Mouse (Mus musculus) brain, embryonic 18.5 days (tissue): ENCODE results near the gene Sema7a.

Source experiments
- DNase-seq: peaks from one replicate; pipeline ENCODE4 v3.0.0-alpha.2; 2012; ENCODE audit warnings: low read depth, low spot score

The Sema7a gene

DNA sequence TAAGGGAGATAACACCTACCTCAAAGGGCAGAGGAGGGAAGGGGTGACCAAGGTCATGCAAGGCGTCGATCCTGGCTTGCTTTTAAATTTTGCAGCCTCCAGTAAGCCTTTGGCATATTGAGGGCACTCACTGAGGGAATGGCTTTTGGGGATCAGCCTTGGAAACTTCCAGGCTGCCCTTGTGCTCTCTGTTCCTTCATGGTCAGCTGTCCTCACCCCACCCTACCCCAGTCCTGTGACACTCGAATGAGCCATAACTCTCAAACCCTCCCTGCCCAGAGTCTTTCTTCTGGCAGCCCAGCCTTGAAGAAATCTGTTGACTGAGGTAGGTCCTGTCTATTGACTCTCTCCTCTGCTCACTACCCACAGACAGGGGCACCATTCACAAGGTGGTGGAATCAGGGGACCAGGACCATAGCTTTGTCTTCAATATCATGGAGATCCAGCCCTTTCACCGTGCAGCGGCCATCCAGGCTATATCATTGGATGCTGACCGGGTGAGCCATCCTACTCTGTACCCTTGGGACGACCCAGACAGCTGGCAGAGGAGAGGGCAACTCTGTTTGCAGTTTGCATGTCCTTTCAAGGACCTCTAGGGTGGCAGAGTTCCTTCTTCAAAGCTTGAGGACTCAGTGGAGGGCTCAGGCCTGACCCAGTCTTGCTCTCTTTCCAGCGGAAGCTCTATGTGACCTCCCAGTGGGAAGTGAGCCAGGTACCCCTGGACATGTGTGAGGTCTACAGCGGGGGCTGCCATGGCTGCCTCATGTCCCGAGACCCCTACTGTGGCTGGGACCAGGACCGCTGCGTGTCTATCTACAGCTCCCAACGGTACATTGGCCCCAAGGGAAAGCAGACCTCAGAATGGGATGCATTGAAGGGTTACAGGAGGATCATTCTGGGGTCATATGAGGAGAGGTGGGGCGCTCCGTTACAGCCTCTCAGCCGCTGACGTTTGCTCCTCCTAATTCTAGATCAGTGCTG lies 20.3 kb downstream of the Sema7a start:
- DNase-seq = no peak

DNA sequence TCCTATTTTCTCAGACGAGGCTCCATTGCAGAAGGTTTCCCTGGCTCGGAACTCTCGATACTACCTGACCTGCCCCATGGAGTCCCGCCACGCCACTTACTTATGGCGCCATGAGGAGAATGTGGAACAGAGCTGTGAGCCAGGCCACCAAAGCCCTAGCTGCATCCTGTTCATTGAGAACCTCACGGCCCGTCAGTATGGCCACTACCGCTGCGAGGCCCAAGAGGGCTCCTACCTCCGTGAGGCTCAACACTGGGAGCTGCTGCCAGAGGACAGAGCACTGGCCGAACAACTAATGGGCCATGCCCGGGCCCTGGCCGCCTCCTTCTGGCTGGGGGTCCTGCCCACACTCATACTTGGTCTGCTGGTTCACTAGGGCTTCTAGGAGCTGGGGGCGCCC lies 21.3 kb downstream of the Sema7a start:
- no peak for DNase-seq

DNA sequence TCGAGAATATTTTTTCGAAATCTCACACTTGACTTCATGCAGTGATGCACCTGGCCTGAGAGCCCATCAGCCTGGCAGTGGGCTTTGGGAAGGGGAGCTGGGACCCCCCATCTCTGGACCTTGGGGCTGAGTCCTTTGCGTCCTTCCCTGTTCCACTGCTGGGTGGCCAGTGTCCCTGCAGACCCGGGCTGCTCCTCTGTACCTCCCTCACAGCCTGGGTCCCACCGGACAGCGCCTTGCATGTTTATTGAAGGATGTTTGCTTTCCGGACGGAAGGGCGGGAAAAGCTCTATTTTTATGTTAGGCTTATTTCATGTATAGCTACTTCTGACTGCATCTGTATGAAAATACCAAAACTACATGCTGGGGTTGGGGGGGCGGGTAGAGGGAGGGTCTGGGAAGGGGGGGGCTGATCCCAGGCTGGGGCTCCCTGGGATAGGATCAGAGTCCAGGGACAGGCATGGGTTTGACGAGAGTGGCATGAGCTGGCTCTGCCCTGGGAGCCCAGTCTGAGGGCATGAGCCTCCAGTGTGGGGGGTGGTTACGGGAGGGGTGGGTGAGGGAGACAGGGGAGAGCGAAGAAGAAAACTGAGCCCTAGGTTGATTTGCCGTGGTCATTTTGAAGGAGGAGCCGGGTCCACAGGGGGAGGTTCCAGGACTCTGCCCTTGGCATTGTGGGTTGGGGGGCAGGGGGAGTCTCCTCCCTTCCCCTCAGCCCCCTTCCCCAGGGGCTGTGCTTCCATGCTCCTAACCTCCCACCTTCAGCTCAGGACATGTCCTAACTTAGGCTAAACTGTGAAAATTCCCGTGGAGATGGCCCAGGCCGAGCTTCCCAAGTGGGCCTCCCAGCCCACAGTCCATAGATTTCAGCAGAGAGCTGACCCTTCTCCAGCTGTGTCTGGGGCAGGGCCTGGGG lies 22.2 kb downstream of the Sema7a start:
- DNase-seq = no peak

DNA sequence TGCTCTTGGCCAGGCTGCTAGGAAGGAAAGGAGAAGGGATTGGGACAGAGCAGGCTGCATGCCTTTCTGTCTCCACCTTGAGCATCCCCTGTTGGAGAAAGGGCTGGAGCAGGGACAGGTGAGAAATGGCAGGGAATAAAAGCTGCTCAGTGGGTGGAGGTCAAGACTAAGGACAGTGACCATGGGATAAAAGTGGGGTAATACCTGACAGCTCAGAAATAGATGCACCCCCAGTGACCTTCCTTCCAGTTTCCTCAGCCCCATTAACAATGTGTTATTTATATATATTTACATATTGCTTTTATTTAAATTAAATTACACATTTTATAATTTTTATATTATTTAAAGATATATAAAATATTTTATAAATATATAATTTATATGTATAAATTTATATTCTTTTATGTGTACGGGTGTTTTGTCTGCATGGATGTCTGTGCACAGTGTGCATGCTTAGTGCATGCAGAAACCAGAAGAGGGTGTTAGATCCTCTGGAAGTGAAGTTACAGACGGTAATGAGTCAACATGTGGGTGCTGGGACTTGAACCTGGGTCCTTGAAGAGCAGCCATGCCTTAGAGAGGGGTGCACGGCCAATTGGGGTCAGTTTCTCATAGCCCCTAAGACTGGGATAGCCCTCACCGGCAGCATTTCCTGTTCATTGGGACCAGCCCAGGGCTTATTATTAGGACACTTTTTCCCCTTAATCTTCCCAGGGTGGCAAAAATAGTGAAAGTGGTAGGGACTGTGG lies 23.5 kb downstream of the Sema7a start:
- no peak for DNase-seq

DNA sequence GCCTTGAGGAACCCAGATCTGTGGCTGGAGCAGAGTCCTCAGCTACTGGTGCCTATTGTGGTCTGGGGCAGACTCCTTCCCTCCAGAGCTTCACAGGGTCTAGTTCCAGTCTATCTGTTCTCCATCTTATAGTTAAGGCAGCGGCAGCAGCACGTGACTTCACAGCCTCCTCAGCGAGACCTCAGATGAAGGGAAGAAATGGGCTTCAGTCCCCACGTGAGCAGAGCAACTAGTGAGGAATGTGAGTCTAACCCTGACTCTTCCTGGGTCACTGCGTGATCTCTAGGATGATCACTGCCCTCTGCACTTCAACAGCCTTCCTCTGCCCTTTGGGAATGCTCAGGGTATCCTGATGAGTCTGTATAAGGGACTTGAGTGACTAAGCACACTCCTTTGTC lies 24.1 kb downstream of the Sema7a start:
- DNase-seq = no peak

DNA sequence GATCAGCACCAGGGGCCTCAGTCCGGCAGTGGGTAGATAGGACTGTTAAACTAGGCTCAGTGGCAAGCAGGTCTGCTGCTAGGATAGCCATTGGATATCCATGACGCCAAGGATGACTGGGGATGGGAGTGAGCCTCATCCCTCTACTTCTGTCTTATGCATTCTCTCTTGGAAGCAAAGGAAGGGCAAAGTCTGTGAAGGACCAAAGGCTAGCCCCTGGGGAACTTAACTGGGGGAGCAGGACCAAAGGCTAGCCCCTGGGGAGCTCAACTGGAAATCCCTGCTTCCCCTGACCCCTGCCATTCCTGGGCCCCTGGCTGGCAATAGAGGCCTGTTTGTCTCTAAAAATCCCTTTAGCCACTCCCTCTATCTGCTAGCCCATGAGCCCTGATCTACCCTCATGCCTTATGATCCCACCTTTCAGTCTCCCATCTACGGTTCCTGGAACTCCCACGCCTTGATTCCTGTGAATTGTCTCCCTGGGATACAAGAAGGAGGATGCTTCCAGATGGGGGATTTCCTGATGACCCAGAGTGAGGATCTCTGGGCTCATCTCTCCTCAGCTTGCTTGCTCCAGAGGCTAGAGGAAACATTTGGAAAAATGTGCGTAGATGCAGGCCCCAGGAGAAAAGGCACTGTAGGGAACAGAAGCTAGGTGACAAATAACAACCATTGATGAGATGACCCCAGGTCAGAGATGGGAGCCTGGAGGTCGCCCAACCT lies 24.8 kb downstream of the Sema7a start:
- DNase-seq = no peak

DNA sequence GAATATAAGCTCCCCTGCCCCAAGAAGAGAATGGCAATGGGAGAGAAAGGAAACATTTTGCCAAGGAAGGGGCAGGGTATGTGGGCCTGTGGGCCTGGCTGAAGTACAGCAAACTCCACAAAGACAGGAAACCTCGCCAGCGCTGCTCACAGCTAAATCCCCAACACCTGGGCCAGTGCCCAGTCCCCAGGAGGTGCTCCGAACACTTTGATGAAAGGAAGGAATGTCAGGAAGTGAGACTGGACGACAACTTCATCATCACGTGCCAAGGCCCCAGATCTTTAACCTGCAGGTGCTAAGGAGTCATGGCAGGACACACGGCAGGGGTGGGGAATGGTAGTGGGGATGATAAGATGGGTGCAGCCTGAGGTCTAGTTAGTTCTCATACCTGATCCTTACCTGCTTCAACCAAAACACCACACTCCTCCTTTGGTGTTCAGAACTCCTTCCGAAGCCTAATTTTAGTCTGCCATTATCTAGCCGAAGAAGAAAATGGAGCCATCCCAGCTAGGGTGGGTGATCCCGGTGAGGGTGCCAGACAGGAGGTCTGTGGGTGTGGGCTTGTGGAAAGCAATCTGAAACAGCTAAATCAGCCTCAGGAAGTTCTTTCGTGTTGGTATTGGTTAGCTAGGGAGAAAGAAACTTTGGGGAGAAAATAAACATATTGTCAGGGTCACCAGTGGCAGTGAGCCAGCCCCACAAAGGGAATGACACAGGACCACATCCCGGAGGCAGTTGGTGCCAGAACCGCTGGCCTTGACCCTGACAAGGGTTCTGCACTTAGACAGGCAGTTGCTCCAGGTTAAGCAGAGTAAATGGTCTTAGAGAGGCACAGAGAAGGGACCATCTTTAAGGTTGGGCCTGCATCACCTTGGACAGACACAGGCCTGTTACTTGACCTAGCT lies 25.6 kb downstream of the Sema7a start:
- no peak for DNase-seq

DNA sequence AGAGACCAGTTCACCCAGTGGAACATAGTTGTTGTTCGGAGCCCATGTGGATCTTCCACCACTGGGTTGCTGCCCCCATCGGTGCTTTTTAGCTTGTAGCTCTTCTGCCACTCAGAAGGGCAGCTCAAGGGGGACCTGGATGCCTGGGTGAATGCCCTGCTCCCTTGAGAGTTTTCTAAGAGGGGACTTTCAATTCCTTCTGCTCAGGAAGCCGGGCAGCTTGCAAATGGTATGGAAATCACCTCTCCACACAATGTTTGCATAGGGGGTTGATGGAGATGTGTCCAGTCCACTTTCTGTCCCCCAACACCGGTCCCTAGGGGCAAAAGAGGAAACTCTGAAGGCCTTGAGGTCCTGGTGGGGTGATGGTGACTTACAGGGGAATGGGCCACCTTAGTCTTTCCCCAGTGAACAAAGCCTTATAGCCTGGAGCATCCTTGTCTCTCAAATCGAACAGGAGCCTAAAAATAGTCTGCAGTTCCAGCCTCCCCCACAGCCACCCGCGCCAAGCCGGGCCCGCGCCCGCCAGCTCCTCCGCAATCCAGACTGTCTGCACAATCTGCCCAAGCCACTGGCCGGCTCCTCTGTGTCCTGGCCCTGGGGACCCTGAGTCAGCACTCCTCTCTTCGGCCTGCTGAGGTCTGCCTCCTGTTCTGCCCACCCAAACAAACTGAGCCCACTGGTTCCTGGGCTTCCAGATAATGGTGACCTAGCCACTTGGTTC lies 27.5 kb downstream of the Sema7a start:
- DNase-seq = no peak

DNA sequence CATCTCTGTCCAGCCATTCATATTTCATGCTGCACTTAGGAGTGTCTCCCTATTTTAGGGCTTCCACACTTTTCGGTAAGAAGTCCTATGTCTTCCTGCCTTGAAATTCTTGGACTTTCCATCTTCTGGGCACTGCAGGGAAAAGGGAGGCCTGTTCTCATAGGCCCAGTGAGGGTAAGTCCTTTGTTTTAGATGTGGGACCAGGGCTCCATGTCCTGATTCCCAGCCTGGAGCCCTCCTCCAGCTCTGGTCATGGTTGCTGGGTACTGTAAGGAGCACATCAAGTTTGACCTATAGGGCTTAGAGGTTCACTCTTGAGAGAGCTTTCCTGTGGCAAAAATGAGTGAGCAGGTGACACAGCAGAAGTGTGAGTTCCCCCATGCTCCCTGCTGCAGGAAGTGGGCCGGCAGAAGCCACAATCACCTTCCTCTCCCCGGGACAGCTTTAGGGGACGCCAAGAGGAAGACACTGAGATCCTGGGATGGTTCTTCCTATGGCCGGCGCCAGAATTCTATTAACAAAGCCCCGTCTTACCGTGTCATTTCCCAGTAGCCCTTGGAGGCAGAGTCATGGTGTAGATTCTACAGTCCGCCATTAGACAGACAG lies 28.4 kb downstream of the Sema7a start:
- no peak for DNase-seq

DNA sequence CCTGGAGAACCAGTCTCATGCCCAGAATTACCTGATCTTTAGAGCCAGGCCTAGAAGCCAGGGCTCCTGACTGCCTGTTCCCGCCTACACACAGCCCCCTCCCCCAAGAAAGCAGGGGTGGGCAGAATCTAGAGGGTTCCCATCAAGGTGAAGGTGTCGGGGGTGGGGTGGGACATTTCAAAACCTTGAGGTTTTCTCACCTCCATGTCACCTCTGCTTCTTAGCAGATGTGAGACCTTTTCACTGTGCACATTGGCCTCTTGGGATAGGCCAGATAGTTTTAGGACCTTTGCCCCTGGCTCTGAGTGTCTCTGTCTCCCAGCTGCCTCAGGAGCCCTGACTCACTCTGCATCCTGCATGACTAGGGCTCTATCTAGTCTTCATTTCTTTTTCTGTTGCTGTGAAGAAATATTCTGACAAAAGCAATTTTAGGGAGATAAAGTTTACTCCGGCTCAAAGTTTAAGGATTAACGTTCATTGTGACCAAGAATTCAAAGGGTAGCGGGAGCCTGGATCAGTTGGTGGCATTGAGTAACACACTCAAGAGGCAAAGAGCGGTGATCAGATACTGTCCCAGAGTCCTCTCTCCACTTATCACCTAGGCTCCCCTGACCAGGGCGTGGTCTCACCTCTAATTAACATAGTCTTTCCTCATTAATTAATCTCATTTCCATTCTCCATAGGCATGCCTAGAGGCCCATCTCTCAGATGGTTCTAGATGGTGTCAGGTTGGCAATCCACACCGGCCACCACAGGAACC lies 29.1 kb downstream of the Sema7a start:
- DNase-seq = no peak

DNA sequence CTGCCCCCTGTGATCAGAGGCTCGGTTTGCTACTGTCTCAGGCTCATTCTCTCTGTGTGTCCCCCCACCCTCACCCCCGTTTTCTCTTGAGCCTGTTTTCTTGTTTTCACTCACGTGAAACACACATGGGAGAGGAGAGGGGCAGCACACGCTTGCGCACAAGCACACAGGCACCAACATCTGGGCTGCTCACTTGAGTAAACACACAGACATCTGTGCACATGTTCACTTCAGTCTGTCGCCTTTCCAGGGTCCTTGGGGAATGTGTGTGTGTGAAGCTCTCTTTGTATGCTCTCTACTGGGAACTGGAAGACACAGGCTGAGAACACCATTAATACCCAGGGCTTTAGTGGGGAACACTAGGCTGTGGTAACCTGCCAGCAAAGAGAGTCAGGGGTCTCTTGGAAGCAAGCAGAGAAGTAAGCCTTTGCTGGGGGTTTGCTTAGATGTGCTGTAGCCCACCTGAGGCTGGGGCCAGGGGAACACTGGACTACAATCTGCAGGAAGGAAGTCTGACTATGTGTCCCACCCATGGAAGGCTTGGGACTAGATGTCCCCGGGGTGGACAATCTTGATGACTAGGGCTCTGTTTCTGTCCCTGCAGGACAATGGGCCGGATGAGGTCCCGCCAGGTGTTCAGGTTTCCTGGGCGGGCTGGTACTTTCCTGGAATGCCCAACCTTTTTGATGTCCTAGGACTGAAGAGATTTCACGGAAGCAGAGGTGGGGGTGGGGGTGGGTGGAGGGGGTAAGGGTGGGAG lies 30.0 kb downstream of the Sema7a start:
- no peak for DNase-seq

DNA sequence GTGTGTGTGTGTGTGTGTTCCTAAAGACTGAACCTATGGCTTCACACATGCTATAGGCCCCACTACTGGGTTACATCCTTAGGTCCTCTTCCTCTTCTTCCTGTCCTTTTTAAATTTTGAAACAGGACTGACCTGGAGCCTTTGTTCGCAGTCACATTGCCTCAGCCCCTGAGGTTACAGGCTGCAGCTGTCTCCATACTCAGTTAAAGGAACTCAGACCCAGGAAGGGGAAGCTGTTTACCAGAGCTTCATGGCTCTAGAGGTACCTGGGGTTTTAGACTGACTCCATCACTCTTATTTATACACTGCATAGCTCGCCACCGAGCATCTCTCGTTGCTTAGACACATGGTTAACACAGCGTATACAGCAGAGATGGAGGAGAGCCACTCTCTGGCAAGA lies 31.5 kb downstream of the Sema7a start:
- no peak for DNase-seq

DNA sequence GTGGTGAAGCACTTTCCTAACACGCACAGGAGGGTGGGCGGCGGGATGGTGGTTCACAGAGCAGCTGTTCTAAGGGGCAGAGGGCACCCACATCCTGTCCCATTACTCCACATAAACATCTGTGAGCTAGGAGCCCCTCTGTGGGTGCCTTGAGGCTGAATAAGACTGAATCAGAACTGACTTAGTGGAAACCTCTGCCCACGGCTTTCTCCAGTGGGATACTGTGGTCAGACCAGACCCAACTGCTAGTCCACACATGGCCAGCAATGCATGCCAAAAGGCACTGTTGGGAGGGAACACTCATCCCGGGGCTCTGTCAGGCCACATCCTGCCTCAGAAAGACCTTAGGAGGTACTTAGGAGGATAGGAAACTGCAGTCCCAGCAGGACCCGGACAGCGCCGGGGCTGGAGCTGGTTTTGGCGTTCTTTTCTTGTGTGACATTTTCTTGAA lies 32.3 kb downstream of the Sema7a start:
- DNase-seq = no peak

DNA sequence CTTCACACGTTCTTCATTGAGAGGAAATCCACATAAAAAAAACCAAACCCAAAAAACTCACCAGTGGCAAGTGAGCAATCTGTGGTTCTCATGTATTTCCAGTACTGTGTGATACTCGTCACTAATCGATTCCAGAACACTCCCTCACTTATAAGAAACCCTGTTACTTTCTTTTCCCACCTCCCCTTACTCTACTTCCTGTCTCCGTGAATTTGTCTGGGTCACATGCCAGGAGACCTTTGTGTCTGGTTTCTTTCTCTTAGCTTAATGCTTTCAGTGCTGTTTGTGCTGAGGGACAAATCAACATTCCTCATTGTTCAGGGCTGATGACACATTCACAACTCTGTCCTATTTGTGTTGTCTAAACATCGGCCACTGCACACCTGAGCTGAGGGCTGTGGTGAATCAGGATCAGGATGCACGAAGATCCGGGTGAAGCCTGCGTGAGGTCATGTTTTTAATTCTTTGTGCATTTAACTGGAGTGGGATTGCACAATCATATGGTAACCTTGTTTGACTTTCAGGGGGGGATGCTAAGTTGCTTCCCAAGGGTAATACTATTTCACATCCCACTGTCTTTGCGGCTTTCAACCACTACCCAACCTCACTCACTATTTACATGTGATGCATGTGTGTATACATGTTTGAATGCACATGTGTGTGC lies 33.0 kb downstream of the Sema7a start:
- DNase-seq = no peak

DNA sequence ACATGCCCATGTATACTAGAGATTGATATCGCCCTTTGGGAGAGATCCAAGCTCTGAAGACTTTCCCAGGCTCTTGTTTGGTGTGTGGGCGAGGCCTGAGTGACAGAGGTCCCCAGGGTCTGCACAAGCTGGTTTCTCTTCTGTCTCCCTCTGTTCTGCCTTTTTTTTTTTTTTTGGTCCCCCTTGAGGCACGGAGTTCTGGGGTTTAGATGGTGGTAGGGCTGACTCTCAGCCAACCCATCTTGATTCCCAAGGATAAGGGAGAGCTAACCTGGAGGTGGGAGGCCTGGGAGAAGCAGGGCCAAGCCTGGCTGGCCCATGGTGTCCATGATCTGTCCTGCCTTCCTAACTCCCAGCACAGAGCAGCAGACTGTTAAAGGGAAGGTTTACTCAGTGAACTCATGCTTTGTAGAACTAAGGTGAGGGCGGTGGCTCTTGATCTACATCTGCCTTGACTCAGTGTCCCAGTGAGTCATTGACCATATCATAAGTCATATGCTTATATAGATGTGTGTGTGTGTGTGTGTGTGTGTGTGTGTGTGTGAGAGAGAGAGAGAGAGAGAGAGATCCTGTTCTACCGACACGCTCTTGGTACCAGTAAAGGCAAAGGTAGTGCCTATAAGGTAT lies 33.6 kb downstream of the Sema7a start:
- no peak for DNase-seq

DNA sequence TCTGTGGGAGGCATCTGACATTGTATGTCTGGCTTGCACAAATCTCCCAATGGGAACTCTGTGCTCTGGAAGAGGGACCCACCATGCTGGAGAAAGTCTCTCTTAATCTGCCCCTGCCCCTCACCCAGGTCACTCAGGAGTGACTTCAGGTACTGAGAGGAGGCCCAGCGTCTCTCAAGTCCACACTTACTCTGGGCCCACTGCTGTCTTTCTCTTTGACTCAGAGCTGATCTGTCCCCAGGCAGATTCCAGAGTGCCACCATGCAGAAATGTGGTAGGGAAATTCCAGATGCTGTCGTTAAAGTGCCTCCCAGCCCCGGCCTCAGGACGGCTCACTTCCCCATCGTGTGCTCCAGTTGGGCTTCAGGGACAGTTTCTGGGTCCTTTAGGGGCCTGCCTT lies 34.3 kb downstream of the Sema7a start:
- DNase-seq = no peak
